Mouse (Mus musculus) bone marrow macrophage, adult 2 months (primary cell): ENCODE data around the gene Tekt5. TPM values are rescaled to one million over a fixed set of nuclear protein-coding genes. Genes with fewer than 3 reads are reported as not detected.

ENCODE experiments used
- H3K27ac ChIP-seq: 2 replicates; pipeline ENCODE4 v1.5.1; 2012; ENCODE audit warnings: low read depth, low read length; ENCODE audit not compliant: insufficient read depth
- H3K4me1 ChIP-seq: 2 replicates; pipeline ENCODE4 v1.6.1; 2012; ENCODE audit warnings: low read length; ENCODE audit not compliant: control insufficient read depth, insufficient read depth
- H3K4me3 ChIP-seq: 2 replicates; pipeline ENCODE4 v1.5.1; 2012; ENCODE audit warnings: mild to moderate bottlenecking, low read length, moderate library complexity; ENCODE audit not compliant: insufficient read depth
- CTCF ChIP-seq: IDR thresholded peaks from 2 replicates; pipeline ENCODE4 v1.5.1; 2012; ENCODE audit warnings: low read depth, mild to moderate bottlenecking, low read length, moderate library complexity
- POLR2A ChIP-seq: IDR thresholded peaks from 2 replicates; pipeline ENCODE4 v1.6.1; 2012; ENCODE audit warnings: mild to moderate bottlenecking, low read depth, low read length, borderline replicate concordance
- polyA plus RNA-seq: library from polyadenylated mRNA; stranded (reverse); fragments of >200 nt; gene quantifications from 2 replicates; pipeline ENCODE4 v1.2.4, GENCODE M21; 2012; ENCODE audit not compliant: missing spikeins, insufficient read depth, insufficient read length

Gene Tekt5
- polyA plus RNA-seq, result not detected in 2 replicates

GRCm38 (mm10) chr16:10394699-10395540, at the start of gene Tekt5:
Tekt5 (minus strand) TSS chr16:10395490.
- no peak within 1 kb of the TSS for H3K27ac ChIP-seq
- no peaks in the 10 kb centered on the region for H3K4me1 ChIP-seq
- TF ChIP-seq CTCF (peak; percentile 48), POLR2A (no peak)
- H3K4me3 ChIP-seq, result no peak within 1 kb of the TSS

DNA sequence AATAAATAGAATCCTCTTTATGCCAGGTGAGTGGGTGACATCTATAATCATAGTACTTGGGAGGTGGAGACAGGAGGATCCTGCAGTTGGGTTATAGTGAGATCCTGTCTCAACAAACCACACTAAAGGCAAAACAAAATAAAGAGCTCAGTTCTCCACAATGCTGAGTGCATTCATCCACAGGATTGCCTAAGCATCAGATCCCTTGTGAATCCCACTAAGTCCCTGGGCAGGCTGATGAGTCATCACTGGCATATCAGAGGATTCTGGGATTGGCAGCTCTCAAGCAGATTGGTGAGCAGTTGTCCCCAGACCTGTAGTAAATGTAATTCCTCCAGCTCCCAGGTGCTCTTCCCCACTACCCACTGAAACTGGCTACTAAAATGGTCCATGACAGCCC, 48.4 kb upstream of the Tekt5 start:
- Histone ChIP-seq H3K27ac (no peak overlapping the region), H3K4me3 (no peak overlapping the region), H3K4me1 (peaks cover 19% of the 10 kb centered on the region)
- TF ChIP-seq POLR2A (no peak), CTCF (no peak)

GRCm38 (mm10) chr16:10441761-10442160, 46.5 kb upstream of the Tekt5 start:
- H3K4me3 ChIP-seq, result no peak overlapping the region
- TF ChIP-seq CTCF (no peak), POLR2A (no peak)

DNA sequence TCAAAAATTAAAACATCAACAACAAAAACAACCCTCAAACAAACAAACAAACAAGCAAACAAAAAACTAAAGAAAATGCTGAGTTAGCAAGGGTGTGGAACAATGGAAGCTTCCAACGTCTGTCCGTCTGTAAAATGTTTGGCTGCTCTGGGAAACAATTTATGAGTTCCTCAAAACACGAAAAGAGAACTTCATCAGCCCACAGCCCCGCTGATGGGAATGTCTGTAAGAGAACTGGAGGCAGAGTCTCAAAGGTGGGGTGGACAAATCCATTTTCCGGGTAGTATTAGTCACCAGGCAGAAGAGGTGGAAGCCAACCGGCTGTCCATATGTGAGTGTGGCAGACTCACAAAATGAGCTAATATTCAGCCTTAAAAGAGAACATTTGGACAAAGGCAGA, 46.0 kb upstream of the Tekt5 start:
- TF ChIP-seq CTCF (no peak), POLR2A (no peak)
- H3K4me3 ChIP-seq, result no peak overlapping the region
- H3K27ac ChIP-seq, result peak overlapping the region; percentile 51
- peaks cover 35% of the 10 kb centered on the region for H3K4me1 ChIP-seq

More at GRCm38 (mm10) chr16:10441761-10442160, 46.5 kb upstream of the Tekt5 start:
- no peak overlapping the region for H3K27ac ChIP-seq
- H3K4me1 ChIP-seq, result peaks cover 33% of the 10 kb centered on the region

GRCm38 (mm10) chr16:10438055-10438454, 42.8 kb upstream of the Tekt5 start:
- Histone ChIP-seq H3K27ac (peak overlapping the region; percentile 72), H3K4me1 (peaks cover 62% of the 10 kb centered on the region), H3K4me3 (no peak overlapping the region)
- TF ChIP-seq CTCF, result no peak
- no peak for TF ChIP-seq POLR2A

DNA sequence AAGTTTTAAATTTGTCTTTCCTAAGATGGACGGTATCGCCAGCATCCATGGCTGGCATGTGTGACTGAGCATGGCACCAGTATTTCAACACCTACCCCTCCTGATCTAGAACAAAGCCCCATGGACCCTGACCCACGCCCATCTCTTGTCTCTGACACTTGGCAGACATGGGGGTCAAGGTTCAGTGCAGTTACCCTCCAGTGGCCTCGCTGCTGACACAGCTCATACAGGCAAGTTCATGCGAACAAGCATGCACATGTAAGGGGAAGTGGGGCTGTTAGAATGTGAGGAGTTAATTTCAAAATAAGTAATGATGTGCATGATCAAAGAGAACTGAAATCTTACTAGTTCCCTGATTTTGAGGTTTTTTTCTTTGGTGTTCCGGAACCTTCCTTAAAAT, 40.9 kb upstream of the Tekt5 start:
- peak overlapping the region; percentile 76 for H3K27ac ChIP-seq
- peaks cover 68% of the 10 kb centered on the region for H3K4me1 ChIP-seq
- H3K4me3 ChIP-seq, result no peak overlapping the region
- TF ChIP-seq POLR2A, result no peak
- no peak for TF ChIP-seq CTCF

GRCm38 (mm10) chr16:10433344-10433743, 38.1 kb upstream of the Tekt5 start:
- TF ChIP-seq CTCF (no peak), POLR2A (no peak)
- H3K4me3 ChIP-seq, result no peak overlapping the region
- peak overlapping the region; percentile 82 for H3K27ac ChIP-seq
- peaks cover 58% of the 10 kb centered on the region for H3K4me1 ChIP-seq

DNA sequence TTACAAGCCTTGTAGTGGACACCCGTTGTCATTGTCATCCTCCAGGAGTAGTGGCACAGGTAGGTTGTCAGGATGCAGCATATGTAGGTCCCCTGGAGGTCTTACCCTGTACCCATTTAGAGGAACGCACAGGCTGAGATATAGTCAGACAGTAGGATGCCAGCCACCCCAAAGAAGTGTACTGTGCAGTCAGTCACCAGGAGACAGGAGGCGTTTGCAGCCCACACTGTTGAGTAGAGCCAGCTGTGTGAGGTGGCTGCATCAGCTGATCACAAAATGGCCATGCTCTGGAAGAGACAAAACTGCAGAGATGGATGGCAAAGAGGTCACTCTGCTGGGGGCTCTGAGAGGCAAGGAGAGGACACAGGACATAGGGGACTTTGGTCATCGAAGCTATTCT, 37.1 kb upstream of the Tekt5 start:
- TF ChIP-seq POLR2A (no peak), CTCF (no peak)
- Histone ChIP-seq H3K4me3 (no peak overlapping the region), H3K27ac (peak overlapping the region; percentile 82; the same call in 1 of the 2 replicates), H3K4me1 (peaks cover 49% of the 10 kb centered on the region)

DNA sequence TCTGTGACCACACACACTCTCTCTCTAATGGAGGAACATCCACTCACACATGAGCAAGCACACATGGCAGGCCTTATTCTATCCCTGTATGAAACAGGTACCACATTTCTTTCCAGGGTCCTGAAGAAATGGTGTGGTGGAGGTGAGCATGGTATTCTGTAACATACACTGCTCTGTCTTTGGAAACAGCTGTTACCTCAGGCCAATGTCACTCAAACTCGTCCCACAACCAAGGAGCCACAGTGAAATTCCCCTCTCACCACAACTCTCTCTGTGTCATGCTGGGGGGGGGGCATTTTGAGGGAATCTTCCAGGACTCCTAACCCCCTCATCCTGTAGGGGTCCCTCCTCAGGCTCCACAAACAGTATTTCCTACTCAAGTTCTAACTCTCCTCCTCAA, 36.6 kb upstream of the Tekt5 start:
- Histone ChIP-seq H3K27ac (no peak overlapping the region), H3K4me3 (no peak overlapping the region), H3K4me1 (peaks cover 44% of the 10 kb centered on the region)
- TF ChIP-seq CTCF, result no peak
- TF ChIP-seq POLR2A, result no peak

DNA sequence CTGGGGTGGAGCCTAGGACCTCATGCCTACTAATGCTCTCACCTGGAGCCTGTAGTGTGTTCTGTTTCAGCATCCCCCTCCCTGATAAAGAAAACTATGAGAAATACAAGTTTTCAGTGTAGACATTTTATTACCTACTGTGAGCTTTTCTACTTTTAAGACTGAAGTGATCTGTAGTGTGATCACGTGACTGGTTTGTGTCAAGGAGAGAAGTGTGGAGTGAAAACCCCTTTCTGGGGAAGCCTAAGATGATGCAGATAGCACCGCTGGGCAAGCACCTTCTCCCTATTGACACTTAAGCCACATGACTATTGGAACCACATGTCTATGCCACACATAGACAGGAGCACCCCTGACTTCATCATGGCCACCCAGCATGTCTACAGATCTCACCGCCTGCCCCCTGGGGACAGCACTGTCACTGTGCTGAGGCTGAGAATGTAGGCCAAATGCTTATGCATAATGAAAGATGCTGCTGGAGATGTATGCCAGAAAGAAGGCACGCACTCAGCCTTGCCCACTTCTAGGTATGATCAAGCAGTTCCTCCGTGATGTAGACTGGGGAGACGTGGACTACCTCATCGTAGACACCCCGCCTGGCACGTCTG, 25.3 kb upstream of the Tekt5 start:
- peaks cover 29% of the 10 kb centered on the region for H3K4me1 ChIP-seq
- no peak overlapping the region for H3K27ac ChIP-seq
- no peak overlapping the region for H3K4me3 ChIP-seq
- no peak for TF ChIP-seq POLR2A
- no peak for TF ChIP-seq CTCF
